Mouse (Mus musculus) kidney, adult 2 months (tissue): Measurements from ENCODE around the gene Rufy4. TPM values are rescaled to one million over a fixed set of nuclear protein-coding genes. Genes with fewer than 3 reads are reported as not detected.
A peak's percentile ranks its signal among the peaks of the same experiment; 100 is the strongest.

Experiments
- DNase-seq: peaks from one replicate; pipeline ENCODE4 v3.0.0; 2021
- H3K27ac ChIP-seq: fragments of 200-500 bp; 2 replicates; pipeline ENCODE4 v1.5.1; 2012; ENCODE audit warnings: low read depth, low read length, control low read depth, inconsistent platforms; ENCODE audit not compliant: insufficient read depth
- H3K27me3 ChIP-seq: fragments of 200-500 bp; replicated peaks from 2 replicates; pipeline ENCODE4 v1.6.1; 2012; ENCODE audit warnings: mild to moderate bottlenecking, moderate library complexity, low read length, inconsistent platforms; ENCODE audit not compliant: control insufficient read depth, insufficient read depth
- H3K36me3 ChIP-seq: fragments of 200-500 bp; 2 replicates; pipeline ENCODE4 v1.6.1; 2012; ENCODE audit warnings: mild to moderate bottlenecking, moderate library complexity, low read length, inconsistent platforms; ENCODE audit not compliant: control insufficient read depth, insufficient read depth
- H3K4me1 ChIP-seq: fragments of 200-500 bp; 2 replicates; pipeline ENCODE4 v1.6.1; 2011; ENCODE audit warnings: low read length; ENCODE audit not compliant: control insufficient read depth, insufficient read depth
- H3K4me3 ChIP-seq: fragments of 200-500 bp; 2 replicates; pipeline ENCODE4 v1.5.1; 2011; ENCODE audit warnings: mild to moderate bottlenecking, low read depth, low read length, control low read depth; ENCODE audit not compliant: insufficient read depth
- CTCF ChIP-seq: fragments of 200-500 bp; conservative IDR thresholded peaks from 2 replicates; pipeline ENCODE4 v1.5.1; 2011; ENCODE audit warnings: low read depth, mild to moderate bottlenecking, control low read depth, low read length, moderate library complexity, mixed read lengths; ENCODE audit not compliant: insufficient read depth, insufficient read length
- POLR2A ChIP-seq: fragments of 200-500 bp; IDR thresholded peaks from one replicate; pipeline ENCODE4 v1.6.1; 2011; ENCODE audit warnings: low read depth, low read length, control low read depth
- WGBS: fragments of 180-500 bp; shearing (Covaris S2); methylation state at CpG from one replicate; pipeline ENCODE4 v1.1.7; 2018; 5-methylcytosine and 5-hydroxymethylcytosine counted together
- polyA plus RNA-seq: library from polyadenylated mRNA; depleted of rRNA; stranded (reverse); fragments of >200 nt; gene quantifications from 2 replicates; pipeline ENCODE4 v1.2.3, GENCODE M21; 2012

The Rufy4 gene
- polyA plus RNA-seq, 1 experiment, result 2.4 TPM

- H3K4me3 ChIP-seq, result no peak overlapping the region
- H3K27me3 ChIP-seq, result no peaks in the 10 kb centered on the region
- no peak overlapping the region for H3K27ac ChIP-seq
- WGBS, result 43% methylated on average over 4 of the region's 4 CpGs
- TF ChIP-seq POLR2A (no peak), CTCF (no peak)
- peaks cover 9% of the 10 kb centered on the region for H3K4me1 ChIP-seq
- no peaks in the 10 kb centered on the region for H3K36me3 ChIP-seq
- peak; percentile 81 for DNase-seq
Observed at GRCm38 (mm10) chr1:74105660-74106059, 19.7 kb upstream of the Rufy4 start.

GRCm38 (mm10) chr1:74106214-74106613 is 19.1 kb upstream of the Rufy4 start:
- Histone ChIP-seq H3K27me3 (no peaks in the 10 kb centered on the region), H3K4me3 (no peak overlapping the region), H3K27ac (no peak overlapping the region), H3K4me1 (peaks cover 10% of the 10 kb centered on the region), H3K36me3 (no peaks in the 10 kb centered on the region)
- WGBS, result 73% methylated on average over 6 of the region's 6 CpGs
- DNase-seq, result no peak
- TF ChIP-seq POLR2A (no peak), CTCF (no peak)

GRCm38 (mm10) chr1:74107931-74108618 is 17.3 kb upstream of the Rufy4 start:
- no peak overlapping the region for H3K4me3 ChIP-seq
- H3K36me3 ChIP-seq, result no peaks in the 10 kb centered on the region
- H3K27me3 ChIP-seq, result no peaks in the 10 kb centered on the region
- WGBS, result 30% methylated on average over 5 of the region's 5 CpGs
- DNase-seq, result peak; percentile 77
- TF ChIP-seq CTCF, result no peak
- no peak for TF ChIP-seq POLR2A
- peak overlapping the region; percentile 58; the same call in 1 of the 2 replicates for H3K27ac ChIP-seq
- peaks cover 13% of the 10 kb centered on the region for H3K4me1 ChIP-seq

DNA sequence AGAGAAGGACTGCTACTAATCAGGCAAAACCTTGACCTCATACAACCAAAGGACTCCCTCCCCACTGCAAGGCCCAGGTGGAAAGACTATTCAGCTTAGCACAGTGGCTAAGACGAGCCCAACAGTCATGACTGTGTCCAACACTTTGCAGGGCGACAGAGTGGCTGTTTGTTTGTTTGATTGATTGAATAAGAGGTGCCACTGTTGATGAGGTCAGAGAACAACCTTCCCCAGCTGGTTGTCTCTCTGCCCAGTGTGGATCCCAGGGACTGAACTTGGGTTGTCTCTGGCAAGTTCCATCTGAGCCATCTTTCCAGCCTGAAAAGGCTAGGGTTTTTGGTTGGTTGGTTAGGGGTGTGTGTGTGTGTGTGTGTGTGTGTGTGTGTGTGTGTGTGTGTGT is 15.7 kb upstream of the Rufy4 start:
- Histone ChIP-seq H3K4me3 (no peak overlapping the region), H3K27ac (no peak overlapping the region), H3K4me1 (peaks cover 9% of the 10 kb centered on the region), H3K27me3 (no peaks in the 10 kb centered on the region), H3K36me3 (no peaks in the 10 kb centered on the region)
- 76% methylated on average over 2 of the region's 2 CpGs for WGBS
- TF ChIP-seq CTCF (no peak), POLR2A (no peak)
- DNase-seq, result no peak

DNA sequence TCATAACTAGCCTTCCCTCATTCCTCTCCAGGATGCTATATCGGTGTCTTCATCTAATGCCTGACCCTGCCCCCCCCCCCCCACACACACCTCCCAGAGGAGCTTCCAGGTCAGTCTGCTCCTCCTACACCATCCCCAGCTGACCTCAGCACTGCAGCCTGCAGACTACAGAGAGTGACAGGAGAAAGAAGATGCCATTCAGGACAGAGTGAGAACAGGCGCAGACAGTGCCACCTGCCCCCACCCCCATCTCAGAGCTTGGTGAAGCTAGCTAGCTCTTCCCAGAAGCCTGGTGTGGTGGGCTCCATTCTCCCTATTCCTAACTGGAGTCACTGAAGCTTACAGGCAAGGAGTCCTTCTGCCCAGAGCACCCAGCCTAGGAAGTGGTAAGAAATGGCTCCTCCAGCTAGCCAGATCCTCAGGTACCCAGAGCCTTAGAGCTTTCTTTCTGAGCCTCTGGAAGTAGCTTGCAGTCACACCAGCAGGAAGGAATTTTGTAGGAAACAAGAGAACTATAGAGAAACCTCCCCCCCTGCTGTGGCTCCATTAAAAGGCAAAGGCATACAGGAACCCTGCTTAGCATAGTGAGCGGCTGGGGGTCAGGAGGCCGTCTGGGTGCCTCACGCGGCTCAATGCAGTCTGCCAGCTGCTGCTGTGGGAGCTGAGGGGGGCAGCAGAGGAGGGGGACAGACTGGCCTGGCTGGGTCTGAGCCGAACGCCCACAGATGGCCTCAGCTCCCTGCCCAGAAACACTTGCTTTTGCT is 14.2 kb upstream of the Rufy4 start:
- TF ChIP-seq POLR2A, result no peak
- TF ChIP-seq CTCF, result no peak
- 28% methylated on average over 8 of the region's 8 CpGs for WGBS
- Histone ChIP-seq H3K36me3 (no peaks in the 10 kb centered on the region), H3K27me3 (no peaks in the 10 kb centered on the region), H3K4me1 (peaks cover 9% of the 10 kb centered on the region), H3K27ac (peak overlapping the region; percentile 1), H3K4me3 (no peak overlapping the region)
- peak; percentile 63 for DNase-seq

- H3K27ac ChIP-seq, result peak overlapping the region; percentile 1; the same call in 1 of the 2 replicates
- H3K4me3 ChIP-seq, result no peak overlapping the region
- peaks cover 9% of the 10 kb centered on the region for H3K4me1 ChIP-seq
- H3K36me3 ChIP-seq, result no peaks in the 10 kb centered on the region
- no peak for DNase-seq
- WGBS, result 43% methylated on average over 6 of the region's 6 CpGs
- H3K27me3 ChIP-seq, result no peaks in the 10 kb centered on the region
- TF ChIP-seq POLR2A (no peak), CTCF (no peak)
Observed at GRCm38 (mm10) chr1:74111696-74112030, 13.7 kb upstream of the Rufy4 start.

DNA sequence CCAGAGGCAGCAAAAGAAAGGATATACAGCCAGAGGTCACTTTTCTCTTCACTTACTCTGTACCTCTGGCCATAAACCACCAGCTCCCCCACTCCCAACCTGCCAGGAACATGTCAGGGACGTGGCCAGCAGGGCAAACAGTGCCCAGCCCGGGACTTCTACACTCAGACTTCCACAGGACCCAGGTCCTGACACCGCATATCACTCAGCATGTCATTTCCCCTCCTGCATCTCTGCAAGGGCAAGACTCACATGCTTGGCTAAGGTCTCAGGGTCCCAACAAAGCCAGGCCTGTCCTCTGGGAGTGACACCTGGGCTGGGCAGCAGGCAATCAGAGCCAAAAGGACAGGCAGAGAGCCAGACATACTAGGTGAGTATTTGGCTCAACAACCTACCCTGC is 12.3 kb upstream of the Rufy4 start:
- 59% methylated on average over 3 of the region's 3 CpGs for WGBS
- peaks cover 7% of the 10 kb centered on the region; the same call in 1 of the 2 replicates for H3K4me1 ChIP-seq
- no peaks in the 10 kb centered on the region for H3K27me3 ChIP-seq
- peak; percentile 41 for DNase-seq
- TF ChIP-seq CTCF (no peak), POLR2A (no peak)
- H3K27ac ChIP-seq, result peak overlapping the region; percentile 32
- H3K4me3 ChIP-seq, result no peak overlapping the region
- H3K36me3 ChIP-seq, result no peaks in the 10 kb centered on the region
